Mouse (Mus musculus): ENCODE results near the gene Apoc3. TPM values are rescaled to one million over a fixed set of nuclear protein-coding genes. Genes with fewer than 3 reads are reported as not detected.
A peak's percentile ranks its signal among the peaks of the same experiment; 100 is the strongest.

Apoc3 gene
- polyA plus RNA-seq, 1 experiment from 2014 or later = 541 TPM

DNA sequence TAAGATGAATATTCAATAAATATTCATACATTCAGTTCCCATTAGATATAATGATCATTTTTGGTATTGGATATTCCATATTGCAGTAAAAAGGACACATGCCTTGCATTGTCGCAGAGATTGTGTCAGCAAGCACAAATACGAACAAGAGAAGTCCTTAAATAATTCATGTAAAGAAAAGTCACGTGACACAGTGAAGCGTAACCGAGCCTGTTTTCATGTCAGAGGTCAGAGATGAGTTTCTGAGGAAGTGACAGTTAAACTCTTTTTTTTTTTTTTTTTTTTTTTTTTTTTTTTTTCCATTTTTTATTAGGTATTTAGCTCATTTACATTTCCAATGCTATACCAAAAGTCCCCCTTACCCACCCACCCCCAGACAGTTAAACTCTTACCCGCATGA, 42.8 kb downstream of the Apoc3 start:
- DNase-seq (no peak), ATAC-seq (no peak)
- Histone ChIP-seq H3K9me3 (ENCODE audit: low read length) (no peaks in the 10 kb centered on the region), H3K4me2 (ENCODE audit: low read depth, low read length) (no peak overlapping the region), H3K9ac (replicated peaks) (no peak overlapping the region), H3K36me3 (replicated peaks; ENCODE audit: insufficient read depth, low read length) (peaks cover 25% of the 10 kb centered on the region), H3K4me1 (ENCODE audit: insufficient read depth) (no peaks in the 10 kb centered on the region), H3K27me3 (ENCODE audit: insufficient read depth, low read length) (no peaks in the 10 kb centered on the region), H3K4me3 (ENCODE audit: low read depth, low read length) (no peak overlapping the region), H3K27ac (ENCODE audit: low read depth) (no peak overlapping the region)
- 71% methylated on average over 6 of the region's 6 CpGs for WGBS (ENCODE audit: insufficient replicate concordance)
- TF ChIP-seq CTCF (IDR thresholded peaks at IDR 0.05; ENCODE audit: low read depth) = no peak
- no peak for TF ChIP-seq EP300 (IDR thresholded peaks at IDR 0.05; ENCODE audit: low read depth)

DNA sequence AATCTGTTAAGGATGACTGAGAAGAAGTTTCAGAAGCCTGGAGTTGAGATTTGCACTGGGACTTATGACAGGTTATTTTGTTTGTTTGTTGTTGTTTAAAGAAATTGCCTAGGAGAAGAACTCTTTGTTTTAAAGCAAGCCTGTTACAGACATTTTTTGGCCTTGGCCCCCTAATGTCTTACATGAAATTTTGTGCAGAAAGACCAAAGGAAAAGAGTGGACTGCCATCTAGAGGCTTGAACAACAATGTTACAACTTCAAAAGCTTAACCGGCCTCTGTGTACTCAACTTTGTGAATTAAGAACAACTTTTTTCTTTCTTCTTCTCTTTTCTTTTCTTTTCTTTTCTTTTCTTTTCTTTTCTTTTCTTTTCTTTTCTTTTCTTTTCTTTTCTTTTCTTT, 43.8 kb downstream of the Apoc3 start:
- Histone ChIP-seq H3K27ac (ENCODE audit: low read depth) (no peak overlapping the region), H3K4me2 (ENCODE audit: low read depth, low read length) (no peak overlapping the region), H3K9ac (replicated peaks) (no peak overlapping the region), H3K4me3 (ENCODE audit: low read depth, low read length) (no peak overlapping the region), H3K36me3 (replicated peaks; ENCODE audit: insufficient read depth, low read length) (peaks cover 30% of the 10 kb centered on the region), H3K9me3 (ENCODE audit: low read length) (no peaks in the 10 kb centered on the region), H3K4me1 (ENCODE audit: insufficient read depth) (no peaks in the 10 kb centered on the region), H3K27me3 (ENCODE audit: insufficient read depth, low read length) (no peaks in the 10 kb centered on the region)
- ATAC-seq (no peak), DNase-seq (no peak)
- no peak for TF ChIP-seq EP300 (IDR thresholded peaks at IDR 0.05; ENCODE audit: low read depth)
- TF ChIP-seq CTCF (IDR thresholded peaks at IDR 0.05; ENCODE audit: low read depth) = peak; percentile 58
- 22% methylated on average over 1 of the region's 1 CpGs for whole genome bisulfite sequencing (ENCODE audit: insufficient replicate concordance)

DNA sequence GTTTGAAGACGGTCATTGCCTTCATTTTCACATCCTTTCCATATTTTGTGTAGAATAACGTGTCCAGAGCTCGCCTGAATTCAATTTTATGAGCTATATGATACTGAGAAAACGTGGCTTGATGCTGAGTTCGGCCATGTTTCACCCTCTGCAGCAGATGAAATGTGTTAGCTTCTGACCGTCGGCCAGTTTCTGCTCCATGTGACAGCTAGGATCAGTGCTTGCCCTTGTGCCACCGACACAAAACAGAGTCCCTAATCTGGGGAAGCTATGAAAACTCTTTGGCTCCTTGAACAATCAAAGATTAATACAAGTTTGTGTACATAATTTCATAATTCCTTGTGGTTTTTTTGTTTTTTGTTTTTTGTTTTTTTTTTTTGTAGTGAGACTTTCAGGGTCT, 44.2 kb downstream of the Apoc3 start:
- no peak for ATAC-seq
- 73% methylated on average over 8 of the region's 8 CpGs for WGBS (ENCODE audit: insufficient replicate concordance)
- Histone ChIP-seq H3K4me2 (ENCODE audit: low read depth, low read length) (no peak overlapping the region), H3K27ac (ENCODE audit: low read depth) (no peak overlapping the region), H3K4me1 (ENCODE audit: insufficient read depth) (no peaks in the 10 kb centered on the region), H3K4me3 (ENCODE audit: low read depth, low read length) (no peak overlapping the region), H3K27me3 (ENCODE audit: insufficient read depth, low read length) (no peaks in the 10 kb centered on the region), H3K36me3 (replicated peaks; ENCODE audit: insufficient read depth, low read length) (peaks cover 30% of the 10 kb centered on the region), H3K9ac (replicated peaks) (no peak overlapping the region), H3K9me3 (ENCODE audit: low read length) (no peaks in the 10 kb centered on the region)
- no peak for TF ChIP-seq CTCF (IDR thresholded peaks at IDR 0.05; ENCODE audit: low read depth)
- TF ChIP-seq EP300 (IDR thresholded peaks at IDR 0.05; ENCODE audit: low read depth) = no peak
- no peak for DNase-seq

- H3K4me1 ChIP-seq (ENCODE audit: insufficient read depth) = no peaks in the 10 kb centered on the region
- no peaks in the 10 kb centered on the region for H3K9me3 ChIP-seq (ENCODE audit: low read length)
- no peak overlapping the region for H3K4me2 ChIP-seq (ENCODE audit: low read depth, low read length)
- WGBS (ENCODE audit: insufficient replicate concordance) = 86% methylated on average over 10 of the region's 10 CpGs
- ATAC-seq (no peak), DNase-seq (no peak)
- H3K9ac ChIP-seq (replicated peaks) = no peak overlapping the region
- peaks cover 14% of the 10 kb centered on the region for H3K36me3 ChIP-seq (replicated peaks; ENCODE audit: insufficient read depth, low read length)
- H3K27ac ChIP-seq (ENCODE audit: low read depth) = no peak overlapping the region
- H3K4me3 ChIP-seq (ENCODE audit: low read depth, low read length) = no peak overlapping the region
- TF ChIP-seq CTCF (IDR thresholded peaks at IDR 0.05; ENCODE audit: low read depth) = no peak
- TF ChIP-seq EP300 (IDR thresholded peaks at IDR 0.05; ENCODE audit: low read depth) = no peak
- no peaks in the 10 kb centered on the region for H3K27me3 ChIP-seq (ENCODE audit: insufficient read depth, low read length)
Observed at GRCm38 (mm10) chr9:46189381-46189780, 46.1 kb downstream of the Apoc3 start.

GRCm38 (mm10) chr9:46188956-46189355, 46.5 kb downstream of the Apoc3 start:
- Histone ChIP-seq H3K4me2 (ENCODE audit: low read depth, low read length) (no peak overlapping the region), H3K27ac (ENCODE audit: low read depth) (no peak overlapping the region), H3K9me3 (ENCODE audit: low read length) (no peaks in the 10 kb centered on the region), H3K27me3 (ENCODE audit: insufficient read depth, low read length) (no peaks in the 10 kb centered on the region), H3K4me3 (ENCODE audit: low read depth, low read length) (no peak overlapping the region), H3K36me3 (replicated peaks; ENCODE audit: insufficient read depth, low read length) (peaks cover 11% of the 10 kb centered on the region; the same call in 1 of the 2 replicates), H3K4me1 (ENCODE audit: insufficient read depth) (no peaks in the 10 kb centered on the region), H3K9ac (replicated peaks) (no peak overlapping the region)
- no peak for ATAC-seq
- no peak for DNase-seq
- TF ChIP-seq EP300 (IDR thresholded peaks at IDR 0.05; ENCODE audit: low read depth) = no peak
- no peak for TF ChIP-seq CTCF (IDR thresholded peaks at IDR 0.05; ENCODE audit: low read depth)
- WGBS (ENCODE audit: insufficient replicate concordance) = 89% methylated on average over 5 of the region's 5 CpGs

- no peak for ATAC-seq
Observed at GRCm38 (mm10) chr9:46188370-46188769, 47.1 kb downstream of the Apoc3 start.

DNA sequence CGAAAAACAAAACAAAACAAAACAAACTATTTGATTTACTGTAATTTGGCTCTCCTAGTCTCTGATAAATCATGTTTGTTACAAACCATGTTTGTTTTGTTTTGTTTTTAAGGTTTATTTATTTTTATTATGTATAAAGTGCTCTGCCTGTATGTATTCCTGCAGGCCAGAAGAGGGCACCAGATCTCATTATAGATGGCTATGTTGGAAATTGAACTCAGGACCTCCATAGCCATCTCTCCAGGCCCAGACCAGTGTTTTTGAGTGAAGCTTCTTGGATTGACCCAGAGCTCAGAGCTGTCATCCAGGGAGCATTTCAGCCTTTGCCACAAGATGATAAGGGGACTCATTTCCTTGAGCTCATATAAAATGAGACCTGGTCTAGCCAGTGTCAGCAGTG, 49.0 kb downstream of the Apoc3 start:
- no peak for TF ChIP-seq EP300 (IDR thresholded peaks at IDR 0.05; ENCODE audit: low read depth)
- TF ChIP-seq CTCF (IDR thresholded peaks at IDR 0.05; ENCODE audit: low read depth) = peak; percentile 59
- Histone ChIP-seq H3K9ac (replicated peaks) (no peak overlapping the region), H3K4me3 (ENCODE audit: low read depth, low read length) (no peak overlapping the region), H3K4me1 (ENCODE audit: insufficient read depth) (no peaks in the 10 kb centered on the region), H3K27ac (ENCODE audit: low read depth) (no peak overlapping the region), H3K27me3 (ENCODE audit: insufficient read depth, low read length) (no peaks in the 10 kb centered on the region), H3K36me3 (replicated peaks; ENCODE audit: insufficient read depth, low read length) (peaks cover 16% of the 10 kb centered on the region; the same call in 1 of the 2 replicates), H3K4me2 (ENCODE audit: low read depth, low read length) (no peak overlapping the region), H3K9me3 (ENCODE audit: low read length) (no peaks in the 10 kb centered on the region)
- DNase-seq (no peak), ATAC-seq (no peak)
- 86% methylated on average over 1 of the region's 1 CpGs for WGBS (ENCODE audit: insufficient replicate concordance)

More at GRCm38 (mm10) chr9:46188370-46188769, 47.1 kb downstream of the Apoc3 start:
- Histone ChIP-seq H3K4me2 (ENCODE audit: low read depth, low read length) (no peak overlapping the region), H3K4me3 (ENCODE audit: low read depth, low read length) (no peak overlapping the region), H3K9me3 (ENCODE audit: low read length) (no peaks in the 10 kb centered on the region), H3K9ac (replicated peaks) (no peak overlapping the region), H3K4me1 (ENCODE audit: insufficient read depth) (no peaks in the 10 kb centered on the region), H3K27me3 (ENCODE audit: insufficient read depth, low read length) (no peaks in the 10 kb centered on the region), H3K27ac (ENCODE audit: low read depth) (no peak overlapping the region), H3K36me3 (replicated peaks; ENCODE audit: insufficient read depth, low read length) (peaks cover 10% of the 10 kb centered on the region; the same call in 1 of the 2 replicates)
- DNase-seq = no peak
- TF ChIP-seq EP300 (IDR thresholded peaks at IDR 0.05; ENCODE audit: low read depth) (no peak), CTCF (IDR thresholded peaks at IDR 0.05; ENCODE audit: low read depth) (no peak)
- WGBS (ENCODE audit: insufficient replicate concordance) = 87% methylated on average over 4 of the region's 4 CpGs
